Mouse (Mus musculus) hindbrain, embryonic 16.5 days (tissue): ENCODE measurements at regions not wholly inside any gene's neighbourhood (a gene's known extent, or its start where the extent isn't known, plus 50 kb on each side); places are given as distances from the start of the nearest gene placed in this dataset.

Source experiments
- ATAC-seq: fragments of 200-750 bp; cut with Nextera tagmentation; 2 replicates; pipeline ENCODE4 v1.8.0; 2017; ENCODE audit warnings: moderate TSS enrichment, moderate library complexity
- H3K27ac ChIP-seq: fragments of 300-500 bp; sonication (generic); 2 replicates; pipeline ENCODE4 v1.5.1; 2014; ENCODE audit warnings: low read depth, mild to moderate bottlenecking, control low read depth, low read length, moderate library complexity
- H3K27me3 ChIP-seq: fragments of 300-500 bp; sonication (generic); replicated peaks from 2 replicates; pipeline ENCODE4 v1.6.1; 2014; ENCODE audit warnings: low read length; ENCODE audit not compliant: control insufficient read depth, insufficient read depth
- H3K36me3 ChIP-seq: fragments of 300-500 bp; sonication (generic); 2 replicates; pipeline ENCODE4 v1.6.1; 2014; ENCODE audit warnings: mild to moderate bottlenecking, low read length, moderate library complexity, mixed read lengths; ENCODE audit not compliant: control insufficient read depth, insufficient read depth
- H3K4me1 ChIP-seq: fragments of 300-500 bp; sonication (generic); 2 replicates; pipeline ENCODE4 v1.6.1; 2014; ENCODE audit warnings: low read depth, low read length; ENCODE audit not compliant: control insufficient read depth, insufficient read depth
- H3K4me2 ChIP-seq: fragments of 300-500 bp; sonication (generic); 2 replicates; pipeline ENCODE4 v1.6.1; 2014; ENCODE audit warnings: mild to moderate bottlenecking, low read length, control low read depth, moderate library complexity
- H3K4me3 ChIP-seq: fragments of 300-500 bp; sonication (generic); 2 replicates; pipeline ENCODE4 v1.5.1; 2014; ENCODE audit warnings: mild to moderate bottlenecking, low read length, control low read depth, moderate library complexity
- H3K9ac ChIP-seq: fragments of 300-500 bp; sonication (generic); 2 replicates; pipeline ENCODE4 v1.6.1; 2014; ENCODE audit warnings: low read depth, mild to moderate bottlenecking, control low read depth, low read length, moderate library complexity
- H3K9me3 ChIP-seq: fragments of 300-500 bp; sonication (generic); 2 replicates; pipeline ENCODE4 v1.6.1; 2014; ENCODE audit warnings: mild to moderate bottlenecking, low read length, moderate library complexity; ENCODE audit not compliant: control insufficient read depth
- WGBS: fragments of 180-500 bp; shearing (Covaris S2); extraction: QIAGEN DNeasy Blood & Tissue Kit; methylation state at CpG from one replicate; pipeline ENCODE4 v1.1.7; 2014; 5-methylcytosine and 5-hydroxymethylcytosine counted together

GRCm38 (mm10) chr10:67785563-67785962 lies 126.9 kb downstream of the Zfp365 start:
- H3K4me3 ChIP-seq, result no peak overlapping the region
- no peak for ATAC-seq
- H3K9ac ChIP-seq, result no peak overlapping the region
- H3K4me1 ChIP-seq, result no peaks in the 10 kb centered on the region
- H3K4me2 ChIP-seq, result no peak overlapping the region
- H3K9me3 ChIP-seq, result no peaks in the 10 kb centered on the region
- no peaks in the 10 kb centered on the region for H3K36me3 ChIP-seq
- H3K27me3 ChIP-seq, result no peaks in the 10 kb centered on the region
- WGBS, result 74% methylated on average over 2 of the region's 2 CpGs
- H3K27ac ChIP-seq, result no peak overlapping the region

- H3K4me1 ChIP-seq, result no peaks in the 10 kb centered on the region
- 87% methylated on average over 10 of the region's 10 CpGs for WGBS
- H3K27ac ChIP-seq, result no peak overlapping the region
- no peaks in the 10 kb centered on the region for H3K27me3 ChIP-seq
- no peak overlapping the region for H3K9ac ChIP-seq
- no peak overlapping the region for H3K4me3 ChIP-seq
- H3K9me3 ChIP-seq, result no peaks in the 10 kb centered on the region
- no peaks in the 10 kb centered on the region for H3K36me3 ChIP-seq
- no peak for ATAC-seq
- H3K4me2 ChIP-seq, result no peak overlapping the region
These were observed 134.1 kb downstream of the Zfp365 start for GRCm38 (mm10) chr10:67778341-67778740.

- WGBS, result 94% methylated on average over 7 of the region's 7 CpGs
- H3K4me1 ChIP-seq, result no peaks in the 10 kb centered on the region
- H3K4me3 ChIP-seq, result no peak overlapping the region
- ATAC-seq, result no peak
- H3K4me2 ChIP-seq, result no peak overlapping the region
- H3K36me3 ChIP-seq, result no peaks in the 10 kb centered on the region
- H3K9me3 ChIP-seq, result no peaks in the 10 kb centered on the region
- H3K27me3 ChIP-seq, result no peaks in the 10 kb centered on the region
- H3K27ac ChIP-seq, result no peak overlapping the region
- H3K9ac ChIP-seq, result no peak overlapping the region
These were observed 134.7 kb downstream of the Zfp365 start for GRCm38 (mm10) chr10:67777721-67778120.

GRCm38 (mm10) chr10:67776851-67777250 lies 135.6 kb downstream of the Zfp365 start:
- Histone ChIP-seq H3K9ac (no peak overlapping the region), H3K4me2 (no peak overlapping the region), H3K4me1 (no peaks in the 10 kb centered on the region), H3K27me3 (no peaks in the 10 kb centered on the region), H3K9me3 (no peaks in the 10 kb centered on the region), H3K36me3 (no peaks in the 10 kb centered on the region), H3K27ac (no peak overlapping the region), H3K4me3 (no peak overlapping the region)
- ATAC-seq, result no peak
- 92% methylated on average over 9 of the region's 9 CpGs for WGBS

- ATAC-seq, result no peak
- no peak overlapping the region for H3K4me3 ChIP-seq
These were observed 140.7 kb downstream of the Zfp365 start for GRCm38 (mm10) chr10:67771796-67772195.

GRCm38 (mm10) chr10:67766099-67766498 lies 146.4 kb downstream of the Zfp365 start:
- WGBS, result 42% methylated on average over 13 of the region's 13 CpGs
- Histone ChIP-seq H3K4me1 (no peaks in the 10 kb centered on the region), H3K9ac (no peak overlapping the region), H3K4me2 (no peak overlapping the region), H3K4me3 (no peak overlapping the region), H3K27ac (no peak overlapping the region), H3K27me3 (no peaks in the 10 kb centered on the region), H3K36me3 (no peaks in the 10 kb centered on the region), H3K9me3 (no peaks in the 10 kb centered on the region)
- ATAC-seq, result no peak

More at GRCm38 (mm10) chr10:67771796-67772195, 140.7 kb downstream of the Zfp365 start:
- no peaks in the 10 kb centered on the region for H3K27me3 ChIP-seq
- H3K9me3 ChIP-seq, result no peaks in the 10 kb centered on the region
- no peak overlapping the region for H3K27ac ChIP-seq
- no peak overlapping the region for H3K9ac ChIP-seq
- 90% methylated on average over 8 of the region's 8 CpGs for WGBS
- H3K36me3 ChIP-seq, result no peaks in the 10 kb centered on the region
- no peak overlapping the region for H3K4me2 ChIP-seq
- H3K4me1 ChIP-seq, result no peaks in the 10 kb centered on the region

- Histone ChIP-seq H3K4me1 (no peaks in the 10 kb centered on the region), H3K9ac (no peak overlapping the region), H3K4me2 (no peak overlapping the region), H3K27ac (no peak overlapping the region), H3K27me3 (no peaks in the 10 kb centered on the region), H3K9me3 (no peaks in the 10 kb centered on the region), H3K36me3 (no peaks in the 10 kb centered on the region), H3K4me3 (no peak overlapping the region)
- WGBS, result 75% methylated on average over 3 of the region's 3 CpGs
- ATAC-seq, result no peak
These were observed 152.0 kb downstream of the Zfp365 start for GRCm38 (mm10) chr10:67760424-67760823.

GRCm38 (mm10) chr10:67748121-67748520 lies 164.3 kb downstream of the Zfp365 start:
- Histone ChIP-seq H3K27ac (no peak overlapping the region), H3K36me3 (no peaks in the 10 kb centered on the region), H3K9me3 (no peaks in the 10 kb centered on the region), H3K27me3 (no peaks in the 10 kb centered on the region), H3K4me2 (no peak overlapping the region), H3K4me1 (no peaks in the 10 kb centered on the region), H3K9ac (no peak overlapping the region), H3K4me3 (no peak overlapping the region)
- no peak for ATAC-seq
- WGBS, result 85% methylated on average over 4 of the region's 4 CpGs

- H3K36me3 ChIP-seq, result no peaks in the 10 kb centered on the region
- no peak overlapping the region for H3K9ac ChIP-seq
- no peaks in the 10 kb centered on the region for H3K4me1 ChIP-seq
- H3K9me3 ChIP-seq, result no peaks in the 10 kb centered on the region
- no peak overlapping the region for H3K4me3 ChIP-seq
- no peak overlapping the region for H3K4me2 ChIP-seq
- H3K27me3 ChIP-seq, result no peaks in the 10 kb centered on the region
- WGBS, result 77% methylated on average over 3 of the region's 3 CpGs
- no peak for ATAC-seq
- H3K27ac ChIP-seq, result no peak overlapping the region
These were observed 165.0 kb downstream of the Zfp365 start for GRCm38 (mm10) chr10:67747461-67747860.

- Histone ChIP-seq H3K4me3 (no peak overlapping the region), H3K27ac (no peak overlapping the region), H3K27me3 (no peaks in the 10 kb centered on the region), H3K9ac (no peak overlapping the region), H3K4me1 (no peaks in the 10 kb centered on the region), H3K36me3 (no peaks in the 10 kb centered on the region), H3K4me2 (no peak overlapping the region), H3K9me3 (no peaks in the 10 kb centered on the region)
- ATAC-seq, result no peak
- WGBS, result 71% methylated on average over 3 of the region's 3 CpGs
These were observed 166.3 kb downstream of the Zfp365 start for GRCm38 (mm10) chr10:67746140-67746539.
